Mouse (Mus musculus) MEL (cell line): ENCODE results near the gene Acod1. TPM values are rescaled to one million over a fixed set of nuclear protein-coding genes. Genes with fewer than 3 reads are reported as not detected.

Experiments
- DNase-seq: peaks from one replicate; pipeline ENCODE4 v3.0.0; 2011; ENCODE audit warnings: low read depth, low spot score
- H3K27ac ChIP-seq: 2 replicates; pipeline ENCODE4 v1.5.1; 2012; ENCODE audit warnings: low read depth, mild to moderate bottlenecking, control low read depth, low read length, moderate library complexity; ENCODE audit not compliant: control insufficient read depth
- H3K27me3 ChIP-seq, 2 experiments: fragments of 150-350 bp in 1 of 2; sonication (generic) in 1 of 2; 2 replicates each; pipeline ENCODE4 v1.6.1; 2012; ENCODE audit warnings: low read length in 2 of 2, mild to moderate bottlenecking in 2 of 2, improper control_type of control experiment in 1 of 2, moderate library complexity in 1 of 2; ENCODE audit not compliant: insufficient read depth in 2 of 2, control insufficient read depth in 1 of 2
- H3K36me3 ChIP-seq, 2 experiments: 2 replicates each; pipeline ENCODE4 v1.6.1; 2012 to 2014; ENCODE audit warnings: low read length in 2 of 2, improper control_type of control experiment in 1 of 2, inconsistent platforms in 1 of 2, mild to moderate bottlenecking in 1 of 2; ENCODE audit not compliant: insufficient read depth in 2 of 2, control insufficient read depth in 1 of 2
- H3K4me1 ChIP-seq, 2 experiments: fragments of 150-350 bp in 1 of 2; sonication (generic) in 1 of 2; 2 replicates each; pipeline ENCODE4 v1.6.1; 2012; ENCODE audit warnings: low read length in 2 of 2, improper control_type of control experiment in 1 of 2, mild to moderate bottlenecking in 1 of 2; ENCODE audit not compliant: insufficient read depth in 2 of 2, control insufficient read depth in 1 of 2
- H3K4me3 ChIP-seq, 2 experiments: fragments of 150-350 bp in 1 of 2; sonication (generic) in 1 of 2; 2 replicates each; pipeline ENCODE4 v1.5.1; 2012; ENCODE audit warnings: low read depth in 2 of 2, low read length in 2 of 2, mild to moderate bottlenecking in 2 of 2, moderate library complexity in 2 of 2, control low read depth in 1 of 2, improper control_type of control experiment in 1 of 2; ENCODE audit not compliant: control insufficient read depth in 1 of 2, insufficient read depth in 1 of 2
- H3K79me2 ChIP-seq: 2 replicates; pipeline ENCODE4 v1.6.1; 2012; ENCODE audit warnings: mild to moderate bottlenecking, low read length, moderate library complexity; ENCODE audit not compliant: control insufficient read depth, poor library complexity, insufficient read depth
- H3K9ac ChIP-seq: 2 replicates; pipeline ENCODE4 v1.6.1; 2012; ENCODE audit warnings: low read depth, mild to moderate bottlenecking, control low read depth, low read length, moderate library complexity; ENCODE audit not compliant: control insufficient read depth, poor library complexity, severe bottlenecking
- H3K9me3 ChIP-seq: fragments of 150-350 bp; sonication (generic); replicated peaks from 2 replicates; pipeline ENCODE4 v1.6.1; 2012; ENCODE audit warnings: mild to moderate bottlenecking, low read length, improper control_type of control experiment, moderate library complexity; ENCODE audit not compliant: insufficient read depth
- CHD1 ChIP-seq: IDR thresholded peaks from 2 replicates; pipeline ENCODE4 v1.6.1; 2012; ENCODE audit warnings: low read depth, mild to moderate bottlenecking, inconsistent platforms, low read length, improper control_type of control experiment
- CTCF ChIP-seq, 3 experiments: IDR thresholded peaks in 2 of 3; conservative IDR thresholded peaks in 1 of 3; 2 replicates each; pipeline ENCODE4 v1.5.1; 2011 to 2012; ENCODE audit warnings: low read length in 3 of 3, low read depth in 2 of 3, mild to moderate bottlenecking in 2 of 3, improper control_type of control experiment in 1 of 3, inconsistent platforms in 1 of 3, mixed read lengths in 1 of 3, moderate library complexity in 1 of 3; ENCODE audit not compliant: control insufficient read depth in 1 of 3, insufficient read depth in 1 of 3, poor library complexity in 1 of 3, severe bottlenecking in 1 of 3
- E2F4 ChIP-seq: IDR thresholded peaks from 2 replicates; pipeline ENCODE4 v1.6.1; 2011; ENCODE audit warnings: low read depth, low read length, improper control_type of control experiment, borderline replicate concordance
- ELF1 ChIP-seq: IDR thresholded peaks from 2 replicates; pipeline ENCODE4 v1.6.1; 2014; ENCODE audit warnings: low read depth, mild to moderate bottlenecking, inconsistent platforms, low read length, improper control_type of control experiment, moderate library complexity
- ETS1 ChIP-seq: IDR thresholded peaks from 2 replicates; pipeline ENCODE4 v1.6.1; 2012; ENCODE audit warnings: low read depth, mild to moderate bottlenecking, inconsistent platforms, low read length, improper control_type of control experiment, moderate library complexity
- GATA1 ChIP-seq: IDR thresholded peaks from 2 replicates; pipeline ENCODE4 v1.6.1; 2011; ENCODE audit warnings: low read depth, low read length, improper control_type of control experiment
- HCFC1 ChIP-seq: IDR thresholded peaks from 2 replicates; pipeline ENCODE4 v1.6.1; 2012; ENCODE audit warnings: low read depth, mild to moderate bottlenecking, inconsistent platforms, low read length, improper control_type of control experiment, moderate library complexity
- MAFK ChIP-seq: IDR thresholded peaks from 2 replicates; pipeline ENCODE4 v1.6.1; 2011; ENCODE audit warnings: low read depth, mild to moderate bottlenecking, low read length, improper control_type of control experiment, borderline replicate concordance
- MAX ChIP-seq: IDR thresholded peaks from 2 replicates; pipeline ENCODE4 v1.6.1; 2011; ENCODE audit warnings: low read length, improper control_type of control experiment
- MEF2A ChIP-seq: IDR thresholded peaks from 2 replicates; pipeline ENCODE4 v1.6.1; 2014; ENCODE audit warnings: low read depth, mild to moderate bottlenecking, inconsistent platforms, low read length, improper control_type of control experiment; ENCODE audit not compliant: poor library complexity, insufficient replicate concordance, severe bottlenecking; ENCODE audit errors: extremely low read depth
- MXI1 ChIP-seq: IDR thresholded peaks from 2 replicates; pipeline ENCODE4 v1.6.1; 2011; ENCODE audit warnings: mild to moderate bottlenecking, low read depth, low read length, improper control_type of control experiment
- MYB ChIP-seq: IDR thresholded peaks from 2 replicates; pipeline ENCODE4 v1.6.1; 2011; ENCODE audit warnings: mild to moderate bottlenecking, low read depth, low read length, improper control_type of control experiment
- NELFE ChIP-seq: IDR thresholded peaks from 2 replicates; pipeline ENCODE4 v1.6.1; 2011; ENCODE audit warnings: low read depth, low read length, improper control_type of control experiment
- POLR2A ChIP-seq, 2 experiments: IDR thresholded peaks; 2 replicates each; pipeline ENCODE4 v1.6.1; 2011 to 2012; ENCODE audit warnings: low read length in 2 of 2, mild to moderate bottlenecking in 2 of 2, control low read depth in 1 of 2, improper control_type of control experiment in 1 of 2, low read depth in 1 of 2, moderate library complexity in 1 of 2; ENCODE audit not compliant: control insufficient read depth in 1 of 2, insufficient read depth in 1 of 2, poor library complexity in 1 of 2
- POLR2AphosphoS2 ChIP-seq: IDR thresholded peaks from 2 replicates; pipeline ENCODE4 v1.6.1; 2011; ENCODE audit warnings: low read length, improper control_type of control experiment
- RAD21 ChIP-seq: IDR thresholded peaks from 2 replicates; pipeline ENCODE4 v1.6.1; 2011; ENCODE audit warnings: mild to moderate bottlenecking, low read depth, low read length, improper control_type of control experiment
- RCOR1 ChIP-seq: IDR thresholded peaks from 2 replicates; pipeline ENCODE4 v1.6.1; 2012; ENCODE audit warnings: low read depth, mild to moderate bottlenecking, inconsistent platforms, low read length, improper control_type of control experiment
- SIN3A ChIP-seq: IDR thresholded peaks from 2 replicates; pipeline ENCODE4 v1.6.1; 2012; ENCODE audit warnings: low read length, improper control_type of control experiment, inconsistent platforms
- SMC3 ChIP-seq: IDR thresholded peaks from 2 replicates; pipeline ENCODE4 v1.6.1; 2011; ENCODE audit warnings: low read depth, low read length, improper control_type of control experiment
- TAL1 ChIP-seq: IDR thresholded peaks from 2 replicates; pipeline ENCODE4 v1.6.1; 2012; ENCODE audit warnings: mild to moderate bottlenecking, inconsistent platforms, low read length, moderate library complexity, mixed read lengths
- TBP ChIP-seq: IDR thresholded peaks from 2 replicates; pipeline ENCODE4 v1.8.0; 2011; ENCODE audit warnings: low read depth, low read length, improper control_type of control experiment
- UBTF ChIP-seq: IDR thresholded peaks from 2 replicates; pipeline ENCODE4 v1.6.1; 2012; ENCODE audit warnings: low read depth, mild to moderate bottlenecking, inconsistent platforms, low read length, improper control_type of control experiment, moderate library complexity, borderline replicate concordance; ENCODE audit not compliant: insufficient read depth
- USF1 ChIP-seq: IDR thresholded peaks from 2 replicates; pipeline ENCODE4 v1.6.1; 2014; ENCODE audit warnings: low read depth, mild to moderate bottlenecking, inconsistent platforms, low read length, improper control_type of control experiment, moderate library complexity
- USF2 ChIP-seq, 2 experiments: IDR thresholded peaks; 2 replicates each; pipeline ENCODE4 v1.6.1; 2011 to 2012; ENCODE audit warnings: improper control_type of control experiment in 2 of 2, low read length in 2 of 2, borderline replicate concordance in 1 of 2, inconsistent platforms in 1 of 2, low read depth in 1 of 2, mild to moderate bottlenecking in 1 of 2; ENCODE audit not compliant: insufficient read depth in 1 of 2
- ZKSCAN1 ChIP-seq: IDR thresholded peaks from 2 replicates; pipeline ENCODE4 v1.6.1; 2012; ENCODE audit warnings: low read depth, mild to moderate bottlenecking, inconsistent platforms, low read length, improper control_type of control experiment, moderate library complexity
- ZNF384 ChIP-seq: IDR thresholded peaks from 2 replicates; pipeline ENCODE4 v1.6.1; 2012; ENCODE audit warnings: low read depth, mild to moderate bottlenecking, inconsistent platforms, low read length, improper control_type of control experiment
- polyA plus RNA-seq, 2 experiments: library from polyadenylated mRNA; stranded (reverse) in 1 of 2; unstranded in 1 of 2; fragments of >175 nt in 1 of 2; fragments of >200 nt in 1 of 2; gene quantifications; 2 replicates each; pipeline versions ENCODE4 v1.2.1 to v1.2.4; 2012; ENCODE audit warnings: low replicate concordance in 2 of 2, low read depth in 1 of 2; ENCODE audit not compliant: insufficient read length in 2 of 2, insufficient read depth in 1 of 2, missing spikeins in 1 of 2
- total RNA-seq: library from RNA; depleted of rRNA; stranded (reverse); fragments of 300-350 nt; gene quantifications from 2 replicates; pipeline ENCODE4 v1.2.3, GENCODE M21; 2012

Gene Acod1
- total and polyA plus RNA-seq, 3 experiments = not detected

GRCm38 (mm10) chr14:103088624-103089023, 41.8 kb downstream of the Acod1 start:
- H3K27ac ChIP-seq = no peak overlapping the region
- no peaks in the 10 kb centered on the region for H3K27me3 ChIP-seq
- H3K9me3 ChIP-seq = no peaks in the 10 kb centered on the region
- H3K4me3 ChIP-seq = no peak overlapping the region
- H3K9ac ChIP-seq = no peak overlapping the region
- peaks cover 16 to 17% of the 10 kb centered on the region in 2 experiments for H3K4me1 ChIP-seq
- DNase-seq = peak; percentile 61
- peaks cover 17 to 31% of the 10 kb centered on the region in 2 experiments for H3K36me3 ChIP-seq
- peaks cover 7% of the 10 kb centered on the region; the same call in 1 of the 2 replicates for H3K79me2 ChIP-seq
- no peak for TF ChIP-seq MAFK
- no peak for TF ChIP-seq POLR2A (IDR thresholded peaks at IDR 0.05; ENCODE audit: control insufficient read depth in 1 of 2, insufficient read depth in 1 of 2, low read depth in 1 of 2, low read length in 2 of 2, poor library complexity in 1 of 2)
- TF ChIP-seq ELF1 = no peak
- TF ChIP-seq GATA1 = no peak
- TF ChIP-seq E2F4 = no peak
- no peak for TF ChIP-seq CHD1
- TF ChIP-seq USF1 = no peak
- TF ChIP-seq RAD21 = peak; percentile 26
- no peak for TF ChIP-seq NELFE
- TF ChIP-seq POLR2AphosphoS2 = no peak
- no peak for TF ChIP-seq TBP
- no peak for TF ChIP-seq ZKSCAN1
- no peak for TF ChIP-seq USF2 (IDR thresholded peaks at IDR 0.05; ENCODE audit: borderline replicate concordance in 1 of 2, insufficient read depth in 1 of 2, low read depth in 1 of 2, low read length in 2 of 2)
- TF ChIP-seq SIN3A = no peak
- TF ChIP-seq SMC3 = peak; percentile 66
- TF ChIP-seq HCFC1 = no peak
- TF ChIP-seq MYB = no peak
- TF ChIP-seq MEF2A = no peak
- no peak for TF ChIP-seq ZNF384
- no peak for TF ChIP-seq UBTF
- peak; percentile 50 to 74 (median 66) for TF ChIP-seq CTCF (IDR thresholded peaks at IDR 0.05 in 2 of 3, conservative IDR thresholded peaks at IDR 0.05 in 1 of 3; ENCODE audit: control insufficient read depth in 1 of 3, insufficient read depth in 1 of 3, low read depth in 2 of 3, low read length in 3 of 3, poor library complexity in 1 of 3, severe bottlenecking in 1 of 3)
- TF ChIP-seq MAX = no peak
- TF ChIP-seq ETS1 = no peak
- no peak for TF ChIP-seq MXI1
- TF ChIP-seq RCOR1 = no peak
- TF ChIP-seq TAL1 = no peak
